Mouse (Mus musculus): ENCODE measurements around the gene Greb1. TPM values are rescaled to one million over a fixed set of nuclear protein-coding genes. Genes with fewer than 3 reads are reported as not detected.

Greb1 gene
- polyA plus RNA-seq, 2 experiments = 0.41 to 1.1 TPM

DNA sequence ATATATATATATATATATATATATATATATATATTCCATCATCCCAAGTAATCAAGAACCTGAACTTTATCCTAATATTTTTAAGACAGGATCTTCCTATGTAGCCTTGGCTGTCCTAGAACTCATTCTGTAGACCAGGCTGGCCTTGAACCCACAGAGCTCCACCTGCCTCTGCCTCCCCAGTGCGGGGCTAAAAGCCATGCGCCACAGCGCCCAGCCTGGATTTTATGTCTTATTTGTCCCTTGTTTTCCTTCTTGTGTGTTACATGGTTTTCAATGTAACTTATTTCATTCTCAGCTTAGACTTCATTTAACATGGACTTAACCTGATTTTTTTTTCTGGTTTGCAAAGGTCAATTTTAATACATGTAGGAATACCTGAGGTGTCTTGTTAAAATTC is 39.2 kb downstream of the Greb1 start:
- no peaks in the 10 kb centered on the region for H3K9me3 ChIP-seq (ENCODE audit: control insufficient read depth, low read length)
- no peak overlapping the region for H3K9ac ChIP-seq (replicated peaks)
- no peaks in the 10 kb centered on the region for H3K36me3 ChIP-seq (replicated peaks; ENCODE audit: control insufficient read depth, insufficient read depth, low read depth)
- 95% methylated on average over 3 of the region's 3 CpGs for WGBS (ENCODE audit: insufficient replicate concordance)
- no peaks in the 10 kb centered on the region for H3K4me1 ChIP-seq (replicated peaks; ENCODE audit: control insufficient read depth in 2 of 2, insufficient read depth in 2 of 2, low read length in 1 of 2)
- no peak overlapping the region for H3K4me2 ChIP-seq (ENCODE audit: low read depth)
- no peaks in the 10 kb centered on the region for H3K27me3 ChIP-seq (ENCODE audit: control insufficient read depth, insufficient read depth, low read length)
- TF ChIP-seq CTCF (IDR thresholded peaks at IDR 0.05; ENCODE audit: low read depth) (no peak), EP300 (IDR thresholded peaks at IDR 0.05; ENCODE audit: low read depth) (no peak)
- DNase-seq (ENCODE audit: low read depth in 3 of 3, low spot score in 3 of 3) = no peak
- no peak overlapping the region for H3K27ac ChIP-seq
- ATAC-seq (ENCODE audit: insufficient read depth) = no peak
- no peak overlapping the region for H3K4me3 ChIP-seq (ENCODE audit: insufficient read depth in 1 of 2, low read depth in 2 of 2, low read length in 2 of 2)

- DNase-seq (ENCODE audit: low read depth in 3 of 3, low spot score in 3 of 3) (no peak), ATAC-seq (ENCODE audit: insufficient read depth) (no peak)
- Histone ChIP-seq H3K27me3 (ENCODE audit: control insufficient read depth, insufficient read depth, low read length) (no peaks in the 10 kb centered on the region), H3K36me3 (replicated peaks; ENCODE audit: control insufficient read depth, insufficient read depth, low read depth) (no peaks in the 10 kb centered on the region), H3K9ac (replicated peaks) (no peak overlapping the region), H3K9me3 (ENCODE audit: control insufficient read depth, low read length) (no peaks in the 10 kb centered on the region), H3K27ac (no peak overlapping the region), H3K4me2 (ENCODE audit: low read depth) (no peak overlapping the region), H3K4me3 (ENCODE audit: insufficient read depth in 1 of 2, low read depth in 2 of 2, low read length in 2 of 2) (no peak overlapping the region), H3K4me1 (replicated peaks; ENCODE audit: control insufficient read depth in 2 of 2, insufficient read depth in 2 of 2, low read length in 1 of 2) (no peaks in the 10 kb centered on the region)
- TF ChIP-seq EP300 (IDR thresholded peaks at IDR 0.05; ENCODE audit: low read depth) (no peak), CTCF (IDR thresholded peaks at IDR 0.05; ENCODE audit: low read depth) (no peak)
- 52% methylated on average over 4 of the region's 4 CpGs for WGBS (ENCODE audit: insufficient replicate concordance)
These were observed 40.4 kb downstream of the Greb1 start for GRCm38 (mm10) chr12:16760246-16760645.

GRCm38 (mm10) chr12:16754311-16754710 is 46.4 kb downstream of the Greb1 start:
- H3K27ac ChIP-seq = no peak overlapping the region
- no peak overlapping the region for H3K4me3 ChIP-seq (ENCODE audit: insufficient read depth in 1 of 2, low read depth in 2 of 2, low read length in 2 of 2)
- DNase-seq (ENCODE audit: low read depth in 3 of 3, low spot score in 3 of 3) (peak in 1 of 3 experiments; percentile 14), ATAC-seq (ENCODE audit: insufficient read depth) (no peak)
- H3K4me1 ChIP-seq (replicated peaks; ENCODE audit: control insufficient read depth in 2 of 2, insufficient read depth in 2 of 2, low read length in 1 of 2) = peaks cover 0 to 2% of the 10 kb centered on the region in 2 experiments; a peak in 1 of 4 replicates
- H3K27me3 ChIP-seq (ENCODE audit: control insufficient read depth, insufficient read depth, low read length) = no peaks in the 10 kb centered on the region
- H3K4me2 ChIP-seq (ENCODE audit: low read depth) = no peak overlapping the region
- H3K9me3 ChIP-seq (ENCODE audit: control insufficient read depth, low read length) = no peaks in the 10 kb centered on the region
- H3K36me3 ChIP-seq (replicated peaks; ENCODE audit: control insufficient read depth, insufficient read depth, low read depth) = no peaks in the 10 kb centered on the region
- peak; percentile 87 for TF ChIP-seq CTCF (IDR thresholded peaks at IDR 0.05; ENCODE audit: low read depth)
- no peak for TF ChIP-seq EP300 (IDR thresholded peaks at IDR 0.05; ENCODE audit: low read depth)
- WGBS (ENCODE audit: insufficient replicate concordance) = 0% methylated on average over 2 of the region's 2 CpGs
- H3K9ac ChIP-seq (replicated peaks) = no peak overlapping the region

GRCm38 (mm10) chr12:16753555-16753954 is 47.1 kb downstream of the Greb1 start:
- Histone ChIP-seq H3K9me3 (ENCODE audit: control insufficient read depth, low read length) (no peaks in the 10 kb centered on the region), H3K4me1 (replicated peaks; ENCODE audit: control insufficient read depth in 2 of 2, insufficient read depth in 2 of 2, low read length in 1 of 2) (peaks cover 0 to 2% of the 10 kb centered on the region in 2 experiments; a peak in 1 of 4 replicates), H3K9ac (replicated peaks) (no peak overlapping the region), H3K27ac (no peak overlapping the region), H3K36me3 (replicated peaks; ENCODE audit: control insufficient read depth, insufficient read depth, low read depth) (no peaks in the 10 kb centered on the region), H3K27me3 (ENCODE audit: control insufficient read depth, insufficient read depth, low read length) (no peaks in the 10 kb centered on the region), H3K4me2 (ENCODE audit: low read depth) (no peak overlapping the region), H3K4me3 (ENCODE audit: insufficient read depth in 1 of 2, low read depth in 2 of 2, low read length in 2 of 2) (no peak overlapping the region)
- TF ChIP-seq CTCF (IDR thresholded peaks at IDR 0.05; ENCODE audit: low read depth) (no peak), EP300 (IDR thresholded peaks at IDR 0.05; ENCODE audit: low read depth) (no peak)
- DNase-seq (ENCODE audit: low read depth in 3 of 3, low spot score in 3 of 3) (no peak), ATAC-seq (ENCODE audit: insufficient read depth) (no peak)
- 62% methylated on average over 9 of the region's 9 CpGs for WGBS (ENCODE audit: insufficient replicate concordance)

- 13% methylated on average over 8 of the region's 8 CpGs for WGBS (ENCODE audit: insufficient replicate concordance)
- no peak for TF ChIP-seq EP300 (IDR thresholded peaks at IDR 0.05; ENCODE audit: low read depth)
- no peak for TF ChIP-seq CTCF (IDR thresholded peaks at IDR 0.05; ENCODE audit: low read depth)
- ATAC-seq (ENCODE audit: insufficient read depth) = 0 out of 2 replicates have a peak, but pooled peaks have one; percentile 21
- Histone ChIP-seq H3K4me3 (ENCODE audit: insufficient read depth in 1 of 2, low read depth in 2 of 2, low read length in 2 of 2) (no peak overlapping the region), H3K4me1 (replicated peaks; ENCODE audit: control insufficient read depth in 2 of 2, insufficient read depth in 2 of 2, low read length in 1 of 2) (peaks cover 0 to 2% of the 10 kb centered on the region in 2 experiments; a peak in 1 of 4 replicates), H3K27ac (no peak overlapping the region), H3K9me3 (ENCODE audit: control insufficient read depth, low read length) (no peaks in the 10 kb centered on the region), H3K4me2 (ENCODE audit: low read depth) (no peak overlapping the region), H3K9ac (replicated peaks) (no peak overlapping the region), H3K36me3 (replicated peaks; ENCODE audit: control insufficient read depth, insufficient read depth, low read depth) (no peaks in the 10 kb centered on the region), H3K27me3 (ENCODE audit: control insufficient read depth, insufficient read depth, low read length) (no peaks in the 10 kb centered on the region)
- no peak for DNase-seq (ENCODE audit: low read depth in 3 of 3, low spot score in 3 of 3)
These were observed 47.6 kb downstream of the Greb1 start for GRCm38 (mm10) chr12:16753110-16753509.

Measured in liver, embryonic 14.5 days (tissue).